Mouse (Mus musculus) testis, adult 2 months (tissue): ENCODE measurements around the gene Kcng1. TPM values are rescaled to one million over a fixed set of nuclear protein-coding genes. Genes with fewer than 3 reads are reported as not detected.

Experiments
- H3K27ac ChIP-seq: fragments of 200-500 bp; 2 replicates; pipeline ENCODE4 v1.5.1; 2012; ENCODE audit warnings: low read depth, low read length; ENCODE audit not compliant: control insufficient read depth, insufficient read depth
- H3K27me3 ChIP-seq: fragments of 200-500 bp; 2 replicates; pipeline ENCODE4 v1.6.1; 2012; ENCODE audit warnings: mild to moderate bottlenecking, low read length, moderate library complexity; ENCODE audit not compliant: control insufficient read depth, insufficient read depth
- H3K36me3 ChIP-seq: fragments of 200-500 bp; 2 replicates; pipeline ENCODE4 v1.6.1; 2012; ENCODE audit warnings: mild to moderate bottlenecking, low read length; ENCODE audit not compliant: control insufficient read depth, insufficient read depth
- H3K4me1 ChIP-seq: fragments of 200-500 bp; 2 replicates; pipeline ENCODE4 v1.6.1; 2012; ENCODE audit warnings: low read length; ENCODE audit not compliant: control insufficient read depth, insufficient read depth
- H3K4me3 ChIP-seq: fragments of 200-500 bp; 2 replicates; pipeline ENCODE4 v1.5.1; 2012; ENCODE audit warnings: low read depth, mild to moderate bottlenecking, low read length, moderate library complexity, mixed read lengths; ENCODE audit not compliant: control insufficient read depth
- CTCF ChIP-seq: fragments of 200-500 bp; IDR thresholded peaks from 2 replicates; pipeline ENCODE4 v1.5.1; 2012; ENCODE audit warnings: low read depth, mild to moderate bottlenecking, inconsistent platforms, low read length, moderate library complexity; ENCODE audit not compliant: control insufficient read depth, insufficient read depth, insufficient replicate concordance
- POLR2A ChIP-seq: fragments of 200-500 bp; IDR thresholded peaks from 2 replicates; pipeline ENCODE4 v1.6.1; 2012; ENCODE audit warnings: low read depth, mild to moderate bottlenecking, inconsistent platforms, low read length, moderate library complexity; ENCODE audit not compliant: control insufficient read depth
- polyA plus RNA-seq: library from polyadenylated mRNA; depleted of rRNA; stranded (reverse); fragments of >200 nt; gene quantifications from 2 replicates; pipeline ENCODE4 v1.2.3, GENCODE M21; 2012

Kcng1 gene
- polyA plus RNA-seq, 1 experiment: 7.3 TPM

- no peaks in the 10 kb centered on the region for H3K36me3 ChIP-seq
- peaks cover 2% of the 10 kb centered on the region; the same call in 1 of the 2 replicates for H3K4me1 ChIP-seq
- H3K27me3 ChIP-seq: no peaks in the 10 kb centered on the region
- peak overlapping the region; percentile 37 for H3K27ac ChIP-seq
- TF ChIP-seq POLR2A: no peak
- no peak for TF ChIP-seq CTCF
- H3K4me3 ChIP-seq: peak overlapping the region; percentile 93
Observed at GRCm38 (mm10) chr2:168311006-168311405, 29.5 kb upstream of the Kcng1 start.

GRCm38 (mm10) chr2:168308916-168309315, 27.4 kb upstream of the Kcng1 start:
- TF ChIP-seq POLR2A (no peak), CTCF (no peak)
- H3K27ac ChIP-seq: no peak overlapping the region
- H3K4me3 ChIP-seq: no peak overlapping the region
- H3K36me3 ChIP-seq: no peaks in the 10 kb centered on the region
- H3K4me1 ChIP-seq: peaks cover 2% of the 10 kb centered on the region; the same call in 1 of the 2 replicates
- no peaks in the 10 kb centered on the region for H3K27me3 ChIP-seq

- Histone ChIP-seq H3K27me3 (no peaks in the 10 kb centered on the region), H3K4me3 (no peak overlapping the region), H3K27ac (no peak overlapping the region), H3K36me3 (no peaks in the 10 kb centered on the region), H3K4me1 (peaks cover 4% of the 10 kb centered on the region)
- TF ChIP-seq CTCF (no peak), POLR2A (no peak)
Observed at GRCm38 (mm10) chr2:168299650-168300049, 18.1 kb upstream of the Kcng1 start.

GRCm38 (mm10) chr2:168296530-168296929, 15.0 kb upstream of the Kcng1 start:
- Histone ChIP-seq H3K27ac (no peak overlapping the region), H3K27me3 (no peaks in the 10 kb centered on the region), H3K4me3 (no peak overlapping the region), H3K4me1 (peaks cover 6% of the 10 kb centered on the region), H3K36me3 (no peaks in the 10 kb centered on the region)
- TF ChIP-seq POLR2A (no peak), CTCF (peak; percentile 31; the same call in 1 of the 2 replicates)

GRCm38 (mm10) chr2:168292521-168292920, 11.0 kb upstream of the Kcng1 start:
- TF ChIP-seq POLR2A (no peak), CTCF (no peak)
- H3K27ac ChIP-seq: no peak overlapping the region
- H3K4me3 ChIP-seq: no peak overlapping the region
- H3K27me3 ChIP-seq: no peaks in the 10 kb centered on the region
- H3K4me1 ChIP-seq: peaks cover 11% of the 10 kb centered on the region
- H3K36me3 ChIP-seq: no peaks in the 10 kb centered on the region

- H3K4me3 ChIP-seq: no peak overlapping the region
- TF ChIP-seq CTCF: no peak
- no peak for TF ChIP-seq POLR2A
Observed at GRCm38 (mm10) chr2:168292041-168292440, 10.5 kb upstream of the Kcng1 start.

DNA sequence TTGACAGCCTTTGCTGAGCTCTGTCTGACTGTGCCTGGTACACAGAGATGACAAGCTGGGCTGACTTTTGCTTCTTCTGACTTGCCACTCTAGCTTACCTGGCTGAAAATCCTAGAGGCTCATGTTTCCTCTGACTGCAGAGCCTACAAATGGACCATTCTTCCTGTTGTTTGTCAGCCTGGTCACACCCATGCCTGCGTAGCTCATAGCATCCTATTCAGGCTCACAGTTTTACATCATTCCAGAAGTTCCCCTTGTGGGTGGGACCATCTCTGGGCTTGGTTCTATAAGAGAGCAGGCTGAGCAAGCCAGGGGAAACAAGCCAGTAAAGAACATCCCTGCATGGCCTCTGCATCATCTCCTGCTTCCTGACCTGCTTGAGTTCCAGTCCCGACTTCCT, 8.3 kb upstream of the Kcng1 start:
- H3K27me3 ChIP-seq: no peaks in the 10 kb centered on the region
- H3K4me3 ChIP-seq: no peak overlapping the region
- no peaks in the 10 kb centered on the region for H3K36me3 ChIP-seq
- no peak overlapping the region for H3K27ac ChIP-seq
- H3K4me1 ChIP-seq: peaks cover 9% of the 10 kb centered on the region
- TF ChIP-seq CTCF: no peak
- no peak for TF ChIP-seq POLR2A

More at GRCm38 (mm10) chr2:168292041-168292440, 10.5 kb upstream of the Kcng1 start:
- Histone ChIP-seq H3K36me3 (no peaks in the 10 kb centered on the region), H3K27ac (no peak overlapping the region), H3K4me1 (peaks cover 11% of the 10 kb centered on the region), H3K27me3 (no peaks in the 10 kb centered on the region)

DNA sequence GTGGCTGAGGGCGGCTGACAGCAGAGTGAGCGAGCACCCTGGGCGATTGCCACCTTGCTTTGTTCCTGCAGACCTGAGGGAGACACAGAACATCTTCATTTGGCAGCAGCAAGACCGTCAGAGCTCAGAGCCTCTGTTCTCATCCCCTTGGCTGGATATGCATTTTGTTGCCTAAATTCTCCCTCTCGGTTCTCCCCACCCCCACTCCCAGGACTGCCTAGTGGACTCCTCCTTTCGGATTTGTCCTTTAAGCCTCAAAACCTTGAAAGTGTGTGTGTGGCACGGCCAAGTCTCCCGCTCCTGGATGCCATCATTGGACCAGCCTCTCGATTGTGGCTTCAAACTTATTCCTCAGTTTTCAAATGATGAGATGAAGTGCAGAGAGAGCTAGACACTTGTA, 7.5 kb upstream of the Kcng1 start:
- Histone ChIP-seq H3K27me3 (no peaks in the 10 kb centered on the region), H3K4me3 (no peak overlapping the region), H3K36me3 (no peaks in the 10 kb centered on the region), H3K27ac (no peak overlapping the region), H3K4me1 (peaks cover 5% of the 10 kb centered on the region; the same call in 1 of the 2 replicates)
- TF ChIP-seq POLR2A (no peak), CTCF (no peak)
